Mouse (Mus musculus): ENCODE results near the gene Ddx17. TPM values are rescaled to one million over a fixed set of nuclear protein-coding genes. Genes with fewer than 3 reads are reported as not detected.

Gene Ddx17
- total RNA-seq (2021) = 100 to 1,000 TPM; 186 to 188 TPM

DNA sequence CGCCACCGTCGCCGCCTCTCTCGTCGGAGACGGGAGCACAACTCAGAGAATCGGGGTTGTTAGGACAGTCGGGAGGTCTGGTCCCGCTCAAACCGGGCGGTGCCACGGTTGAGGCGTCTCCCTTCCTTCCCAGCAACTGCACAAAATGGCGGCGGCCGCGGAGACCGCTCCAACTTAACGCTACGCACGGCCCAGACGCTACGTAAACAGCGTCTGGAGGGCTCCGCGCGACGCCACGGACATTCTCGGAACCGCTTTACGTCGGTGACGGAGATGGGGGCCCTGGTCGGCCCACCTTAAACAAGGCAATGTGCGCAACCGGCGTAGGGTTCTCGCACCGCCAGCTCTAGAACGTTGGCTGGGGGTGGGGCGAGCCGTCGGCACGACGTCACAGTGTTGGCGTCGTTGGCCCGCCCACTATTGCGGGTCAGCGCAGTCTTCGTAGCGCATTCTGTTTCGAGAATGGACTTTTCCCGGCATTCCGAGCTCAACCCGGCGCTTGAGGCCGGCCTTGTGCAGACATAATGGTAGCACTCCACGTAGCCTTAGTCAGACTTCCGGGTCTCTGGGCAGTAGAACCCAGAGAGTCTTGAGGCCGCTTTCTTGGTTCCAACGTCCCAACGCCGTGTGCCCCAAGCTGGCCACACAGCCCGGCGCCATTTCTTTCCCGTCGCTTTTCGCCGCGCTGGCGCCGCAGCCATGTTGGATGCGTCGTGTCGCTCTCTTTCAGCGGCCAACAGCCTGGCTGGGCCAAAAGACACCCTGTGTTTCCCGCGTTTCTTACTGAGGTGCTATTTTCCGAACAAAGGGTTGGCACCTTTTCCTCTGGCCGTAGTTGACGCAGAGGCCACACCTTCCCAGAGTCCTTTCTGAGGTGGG lies at the start of gene Ddx17:
Gene Ddx17, minus strand, starts transcription at position 332 of the 879 bp plus-strand sequence.
- intact Hi-C loops (cut with DNase I) = no loop called here
- peak; percentile 99 for DNase-seq

DNA sequence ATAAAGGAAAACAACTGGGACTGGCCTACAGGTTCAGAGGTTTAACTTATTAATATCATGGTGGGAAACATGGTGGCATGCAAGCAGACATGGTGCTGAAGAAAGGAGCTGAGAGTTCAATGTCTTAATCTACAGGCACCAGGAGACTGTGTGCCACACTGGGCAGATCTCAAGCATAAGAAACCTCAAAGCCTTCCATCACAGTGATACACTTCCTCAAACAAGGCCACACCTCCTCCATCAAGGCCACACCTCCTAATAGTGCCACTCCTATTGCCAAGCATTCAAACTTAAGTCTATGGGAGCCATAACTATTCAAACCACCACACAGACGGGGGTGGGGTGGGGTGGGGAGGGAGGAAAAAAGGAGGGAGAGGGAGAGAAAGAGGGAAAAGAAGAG lies 35.0 kb upstream of the Ddx17 start:
- intact Hi-C loops (cut with DNase I) = no loop called here
- no peak for DNase-seq

- intact Hi-C loops (cut with DNase I) = no loop called here
- DNase-seq = no peak
Observed at GRCm38 (mm10) chr15:79577671-79578426, 31.3 kb upstream of the Ddx17 start.

GRCm38 (mm10) chr15:79576947-79577346 lies 30.4 kb upstream of the Ddx17 start:
- no peak for DNase-seq
- intact Hi-C loops (cut with DNase I) = no loop called here

- intact Hi-C loops (cut with DNase I) = no loop called here
Observed at GRCm38 (mm10) chr15:79575543-79576222, 29.1 kb upstream of the Ddx17 start.

GRCm38 (mm10) chr15:79562417-79562816 lies 15.9 kb upstream of the Ddx17 start:
- DNase-seq = no peak
- intact Hi-C loops (cut with DNase I) = no loop called here

More at GRCm38 (mm10) chr15:79575543-79576222, 29.1 kb upstream of the Ddx17 start:
- no peak for DNase-seq

DNA sequence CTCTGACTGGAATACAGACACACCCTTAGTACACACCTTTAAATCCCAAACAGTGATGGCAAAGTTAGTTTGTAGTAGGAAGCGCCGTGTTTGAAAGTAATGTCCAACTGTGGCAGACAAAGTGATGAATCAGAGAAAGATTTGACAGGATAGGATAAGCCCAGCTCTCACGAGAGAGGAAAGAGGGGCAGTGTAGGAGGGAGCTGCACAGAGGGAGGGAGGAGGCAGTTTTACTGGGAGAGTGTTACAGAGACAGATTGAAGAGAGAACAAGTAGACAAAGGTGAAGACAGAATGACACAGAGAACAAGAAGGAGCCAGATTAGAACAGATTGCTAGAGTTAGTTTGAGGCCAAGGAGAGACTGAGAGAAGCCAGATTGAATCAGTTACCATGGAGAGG lies 13.1 kb upstream of the Ddx17 start:
- no peak for DNase-seq
- intact Hi-C loops (cut with DNase I) = no loop called here

DNA sequence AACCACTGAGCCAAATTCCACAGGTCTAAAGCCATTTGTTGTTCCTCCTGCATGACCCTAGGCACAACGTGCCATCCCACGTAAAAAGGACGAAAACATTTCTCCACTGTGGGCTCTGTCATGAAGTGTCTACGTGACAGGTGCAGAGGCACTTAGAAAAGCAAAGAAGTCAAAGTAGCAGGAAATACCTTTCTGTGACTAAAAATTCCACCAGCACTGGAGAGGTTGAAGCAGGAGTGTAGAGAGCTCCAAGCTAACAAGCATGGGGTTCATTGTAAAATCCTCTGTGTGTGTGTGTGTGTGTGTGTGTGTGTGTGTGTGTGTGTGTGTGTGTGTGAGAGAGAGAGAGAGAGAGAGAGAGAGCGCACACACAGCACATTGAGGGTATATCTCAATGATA lies 6.0 kb upstream of the Ddx17 start:
- intact Hi-C loops (cut with DNase I) = no loop called here

GRCm38 (mm10) chr15:79548226-79548625 lies 1.7 kb upstream of the Ddx17 start:
- intact Hi-C loops (cut with DNase I) = no loop called here
- no peak for DNase-seq

More for the DNA sequence above, 6.0 kb upstream of the Ddx17 start:
- DNase-seq = no peak

DNA sequence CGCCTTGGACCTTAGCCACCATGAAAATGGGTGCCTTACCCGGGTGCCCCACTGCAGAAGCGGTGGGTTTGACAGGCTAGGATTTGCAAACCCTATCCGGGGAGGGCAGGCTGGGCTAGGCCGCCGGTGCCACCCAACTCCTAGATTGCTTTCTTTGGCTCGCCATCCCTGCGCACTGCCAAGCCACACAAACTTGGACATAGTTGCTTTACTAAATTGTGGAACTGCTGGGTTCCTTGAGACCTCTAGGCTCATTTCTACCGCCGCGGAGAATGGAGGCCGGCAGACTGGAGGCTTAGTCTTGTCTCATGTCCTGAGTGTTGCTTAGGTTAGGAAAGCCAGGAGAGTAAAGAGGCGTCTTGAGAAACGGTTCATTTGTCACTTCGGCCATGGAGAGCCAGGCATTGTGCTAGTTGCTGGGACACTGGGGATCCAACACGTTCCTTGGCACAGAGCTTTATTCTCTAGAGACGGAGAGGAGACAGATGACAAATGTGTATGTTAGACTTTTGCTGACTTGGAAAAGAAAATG lies 814 bp upstream of the Ddx17 start:
- DNase-seq = no peak
- intact Hi-C loops (cut with DNase I) = no loop called here

DNA sequence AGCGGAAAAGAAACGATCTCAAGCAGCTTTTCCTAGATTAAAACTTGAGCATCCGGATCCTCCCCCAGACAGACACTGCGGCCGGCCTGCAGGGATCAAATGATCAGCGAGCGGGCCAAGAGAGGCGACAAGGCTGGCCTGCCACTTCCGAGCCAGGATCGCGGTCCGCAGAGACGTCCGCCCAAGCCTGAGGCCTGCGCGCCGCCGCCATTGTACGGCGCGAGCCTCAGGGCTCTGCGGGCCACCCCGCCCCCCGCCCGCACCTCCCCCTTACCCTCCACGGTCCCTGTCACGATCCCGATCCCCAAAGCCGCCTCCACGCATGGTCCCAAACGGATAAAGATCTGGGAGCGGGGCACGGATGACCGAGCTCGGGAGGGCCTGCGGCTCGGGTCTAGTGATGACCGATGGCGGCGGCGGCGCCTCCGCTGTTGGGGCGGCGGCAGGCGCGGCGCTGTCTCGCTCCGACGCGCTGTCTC lies 581 bp downstream of the Ddx17 start:
- DNase-seq = peak; percentile 85
- intact Hi-C loops (cut with DNase I) = loop anchor here (2.0 kb wide), 1 partner anchor 17 kb away; no protein-coding TSS in a partner anchor

DNA sequence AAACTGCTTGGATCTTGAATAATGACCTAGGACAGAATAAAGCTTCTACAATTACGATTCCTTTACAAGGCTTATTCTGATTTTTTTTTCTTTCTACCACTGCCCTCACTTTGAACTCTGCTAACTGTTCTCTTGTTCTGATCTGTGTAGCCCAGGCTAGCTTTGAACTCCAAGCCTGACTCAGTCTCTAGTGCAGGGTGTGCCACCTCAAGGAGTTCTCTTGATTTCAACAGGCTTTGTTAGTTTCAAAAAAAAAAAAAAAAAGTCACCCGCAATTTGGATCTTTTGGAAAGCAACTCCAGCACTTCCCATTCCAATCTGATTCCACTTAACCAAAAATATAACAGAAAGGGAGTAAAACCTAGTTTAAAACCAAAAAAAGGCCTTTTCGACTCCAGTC lies 1.0 kb downstream of the Ddx17 start:
- intact Hi-C loops (cut with DNase I) = loop anchor here (2.0 kb wide), 1 partner anchor 17 kb away; no protein-coding TSS in a partner anchor
- DNase-seq = no peak

GRCm38 (mm10) chr15:79543968-79544367 lies 2.6 kb downstream of the Ddx17 start:
- intact Hi-C loops (cut with DNase I) = loop anchor here (2.0 kb wide), 1 partner anchor 15 kb away; no protein-coding TSS in a partner anchor
- DNase-seq = no peak

DNA sequence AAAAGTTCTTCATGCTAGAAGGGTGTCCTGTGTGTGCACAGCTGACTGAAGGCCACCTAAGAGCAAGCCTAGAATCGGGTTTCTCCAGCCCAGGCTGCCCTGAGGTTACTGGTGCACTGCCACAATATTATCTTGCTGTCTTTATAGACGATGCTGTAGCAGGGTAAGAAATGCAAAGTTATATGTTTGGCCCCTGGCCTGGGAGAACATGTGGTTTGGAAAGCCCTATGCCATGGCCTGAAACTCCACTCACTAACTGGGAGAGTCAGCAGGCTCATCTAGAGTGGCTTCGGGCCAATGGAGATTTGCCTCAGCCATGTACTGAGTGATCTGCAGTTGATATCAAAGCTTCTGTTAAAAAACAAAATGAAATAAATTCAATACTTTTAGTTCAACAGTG lies 12.7 kb downstream of the Ddx17 start:
- DNase-seq = no peak
- intact Hi-C loops (cut with DNase I) = no loop called here

GRCm38 (mm10) chr15:79529935-79530334 lies 16.6 kb downstream of the Ddx17 start:
- no peak for DNase-seq

GRCm38 (mm10) chr15:79527991-79528639 lies 18.4 kb downstream of the Ddx17 start:
- DNase-seq = no peak
- intact Hi-C loops (cut with DNase I) = loop anchor here (2.0 kb wide), 1 partner anchor 17 kb away; no protein-coding TSS in a partner anchor

More at GRCm38 (mm10) chr15:79529935-79530334, 16.6 kb downstream of the Ddx17 start:
- intact Hi-C loops (cut with DNase I) = loop anchor here (2.0 kb wide), 1 partner anchor 15 kb away; no protein-coding TSS in a partner anchor

- peak in 1 of 2 experiments; percentile 54 for DNase-seq
- intact Hi-C loops (cut with DNase I) = no loop called here
Observed at GRCm38 (mm10) chr15:79527192-79527591, 19.3 kb downstream of the Ddx17 start.

DNA sequence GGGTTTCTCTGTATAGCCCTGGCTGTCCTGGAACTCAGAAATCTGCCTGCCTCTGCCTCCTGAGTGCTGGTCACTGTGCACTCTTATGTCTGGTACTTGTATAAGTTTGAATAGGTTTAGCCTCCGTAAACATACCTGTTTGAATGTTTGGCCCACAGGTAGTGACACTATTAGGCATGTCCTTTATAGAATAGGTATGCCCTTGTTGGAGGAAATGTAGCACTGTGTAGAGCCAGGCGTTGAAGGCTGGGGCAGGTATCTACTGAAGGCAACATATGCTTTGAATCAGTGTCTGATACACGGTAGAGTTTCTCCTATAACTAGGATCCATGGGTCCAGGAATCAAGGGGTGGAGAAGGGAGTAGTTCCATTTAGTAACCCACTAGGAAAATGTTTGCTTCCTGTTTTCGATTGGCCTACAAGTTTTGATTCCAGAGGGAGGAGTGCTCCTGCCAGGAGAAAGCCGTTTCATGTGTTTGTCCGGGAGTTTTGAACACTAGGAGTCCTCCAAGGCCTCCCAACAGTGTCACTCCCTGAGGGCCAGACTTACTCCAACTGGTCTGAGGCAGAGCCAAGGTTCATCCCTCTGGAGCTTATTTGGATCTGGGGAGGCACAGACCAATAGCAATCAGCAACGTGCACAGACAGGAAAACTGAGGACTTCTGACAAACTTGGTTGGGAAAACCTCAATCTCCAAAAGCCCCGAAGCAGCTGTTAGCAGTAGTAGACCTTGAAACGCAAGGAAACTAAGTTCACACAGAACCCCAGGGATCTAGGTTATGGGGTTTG lies 20.4 kb downstream of the Ddx17 start:
- intact Hi-C loops (cut with DNase I) = no loop called here
- peak; percentile 50 to 62 for DNase-seq

DNA sequence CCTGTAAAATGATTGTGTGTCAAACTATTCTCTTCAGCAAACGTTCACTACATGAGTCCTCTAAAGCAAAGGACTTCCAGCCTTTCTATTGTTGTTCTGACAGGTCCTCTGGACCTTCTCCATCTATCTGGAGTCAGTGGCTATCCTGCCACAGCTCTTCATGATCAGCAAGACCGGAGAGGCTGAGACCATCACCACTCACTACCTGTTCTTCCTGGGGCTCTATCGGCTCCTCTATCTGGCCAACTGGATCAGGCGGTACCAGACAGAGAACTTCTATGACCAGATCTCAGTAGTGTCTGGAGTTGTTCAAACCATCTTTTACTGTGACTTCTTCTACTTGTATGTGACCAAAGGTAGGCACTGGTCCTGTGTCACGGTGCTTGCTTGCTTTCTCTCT lies 21.0 kb downstream of the Ddx17 start:
- no peak for DNase-seq
- intact Hi-C loops (cut with DNase I) = no loop called here

Measured in heart, postnatal 10 days (tissue).